Mouse (Mus musculus) embryonic facial prominence, embryonic 14.5 days (tissue): Measurements from ENCODE around the gene Tcf20. TPM values are rescaled to one million over a fixed set of nuclear protein-coding genes. Genes with fewer than 3 reads are reported as not detected.
"Not testable (repeated sequence)": the region's sequence is repeated elsewhere in the genome, so short reads cannot be mapped to it uniquely, and the experiment has no call there.

Experiments used
- ATAC-seq: fragments of 200-750 bp; cut with Nextera tagmentation; 2 replicates; pipeline ENCODE4 v1.8.0; 2017; ENCODE audit warnings: low read depth, moderate number of reproducible peaks, moderate TSS enrichment
- DNase-seq: peaks from one replicate; pipeline ENCODE4 v3.0.0-alpha.2; 2015; ENCODE audit warnings: low spot score
- H3K27ac ChIP-seq: fragments of 300-500 bp; sonication (generic); replicated peaks from 2 replicates; pipeline ENCODE4 v1.5.1; 2014; ENCODE audit warnings: low read depth, mild to moderate bottlenecking, low read length, moderate library complexity
- H3K27me3 ChIP-seq: fragments of 300-500 bp; sonication (generic); replicated peaks from 2 replicates; pipeline ENCODE4 v1.6.1; 2014; ENCODE audit warnings: low read length; ENCODE audit not compliant: control insufficient read depth, insufficient read depth
- H3K36me3 ChIP-seq: fragments of 300-500 bp; sonication (generic); 2 replicates; pipeline ENCODE4 v1.6.1; 2014; ENCODE audit warnings: low read length, mixed read lengths; ENCODE audit not compliant: control insufficient read depth, insufficient read depth
- H3K4me1 ChIP-seq: fragments of 300-500 bp; sonication (generic); 2 replicates; pipeline ENCODE4 v1.6.1; 2014; ENCODE audit warnings: antibody characterized with exemption, low read length; ENCODE audit not compliant: control insufficient read depth, insufficient read depth
- H3K4me2 ChIP-seq: fragments of 300-500 bp; sonication (generic); 2 replicates; pipeline ENCODE4 v1.6.1; 2014; ENCODE audit warnings: low read depth, mild to moderate bottlenecking, low read length, moderate library complexity, mixed read lengths
- H3K4me3 ChIP-seq: fragments of 300-500 bp; sonication (generic); 2 replicates; pipeline ENCODE4 v1.5.1; 2014; ENCODE audit warnings: low read depth, mild to moderate bottlenecking, low read length
- H3K9ac ChIP-seq: fragments of 300-500 bp; sonication (generic); 2 replicates; pipeline ENCODE4 v1.6.1; 2014; ENCODE audit warnings: low read depth, mild to moderate bottlenecking, low read length, moderate library complexity, mixed read lengths
- H3K9me3 ChIP-seq: fragments of 300-500 bp; sonication (generic); 2 replicates; pipeline ENCODE4 v1.6.1; 2016; ENCODE audit warnings: low read length; ENCODE audit not compliant: control insufficient read depth
- WGBS: fragments of 180-500 bp; shearing (Covaris S2); extraction: QIAGEN DNeasy Blood & Tissue Kit; methylation state at CpG from one replicate; pipeline ENCODE4 v1.1.7; 2014; 5-methylcytosine and 5-hydroxymethylcytosine counted together
- polyA plus RNA-seq: library from polyadenylated mRNA; unstranded; fragments of >200 nt; fragmentation: Nextera tagmentation; extraction: Ambion mirVana; gene quantifications from 2 replicates; pipeline ENCODE4 v1.2.1, GENCODE M21; 2014

Tcf20 gene
- polyA plus RNA-seq, 1 experiment from 2014 or later = 11.3 TPM

DNA sequence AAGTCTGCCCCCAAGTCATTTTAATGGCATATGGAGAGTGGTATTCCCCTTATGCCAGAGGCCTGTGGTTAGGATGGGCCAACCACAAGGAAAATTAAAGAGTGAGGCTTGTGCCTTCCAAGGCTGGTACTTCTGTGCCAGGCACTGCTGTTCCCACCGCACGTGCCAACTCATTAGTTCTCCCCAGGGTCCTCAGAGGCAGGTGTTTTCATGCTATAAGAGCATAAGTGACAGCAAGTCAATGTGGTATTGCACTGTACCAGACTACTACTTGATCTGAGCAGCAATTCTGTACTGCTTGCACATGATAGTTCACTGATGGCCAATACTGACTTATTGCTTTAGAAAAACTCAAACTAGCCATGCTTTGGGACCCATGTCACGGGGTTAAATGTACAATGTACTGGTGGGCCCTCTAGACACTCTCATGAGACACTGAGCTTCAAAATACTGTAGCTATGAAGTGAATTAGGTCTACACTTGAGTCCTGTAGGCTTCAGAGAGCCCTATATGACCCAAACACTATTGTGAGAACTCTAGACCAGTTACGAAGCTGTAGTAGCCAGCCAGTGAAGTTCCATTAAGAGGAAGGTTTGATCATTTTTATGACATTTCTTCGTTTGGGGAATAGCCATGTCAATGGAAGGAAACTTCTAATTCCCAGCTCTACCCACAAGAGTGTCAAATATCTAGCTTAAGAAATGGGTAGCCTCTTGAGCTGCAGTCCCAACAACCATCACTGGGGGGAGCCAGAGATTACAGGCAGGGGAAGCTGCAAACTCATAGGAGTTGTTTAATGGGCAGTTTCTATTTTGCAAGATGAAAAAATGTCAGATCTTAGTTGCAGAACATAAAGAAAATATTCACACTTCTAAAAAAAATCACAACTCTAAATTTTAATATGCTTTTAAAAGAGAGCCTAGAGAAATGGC is 182.7 kb downstream of the Tcf20 start:
- H3K4me2 ChIP-seq = no peak overlapping the region
- H3K9ac ChIP-seq = no peak overlapping the region
- peaks cover 3% of the 10 kb centered on the region; the same call in 1 of the 2 replicates for H3K36me3 ChIP-seq
- H3K27ac ChIP-seq = no peak overlapping the region
- DNase-seq (peak; percentile 54), ATAC-seq (no peak)
- no peak overlapping the region for H3K4me3 ChIP-seq
- no peaks in the 10 kb centered on the region for H3K4me1 ChIP-seq
- H3K9me3 ChIP-seq = no peaks in the 10 kb centered on the region
- WGBS = 66% methylated on average over 5 of the region's 5 CpGs
- no peaks in the 10 kb centered on the region for H3K27me3 ChIP-seq

DNA sequence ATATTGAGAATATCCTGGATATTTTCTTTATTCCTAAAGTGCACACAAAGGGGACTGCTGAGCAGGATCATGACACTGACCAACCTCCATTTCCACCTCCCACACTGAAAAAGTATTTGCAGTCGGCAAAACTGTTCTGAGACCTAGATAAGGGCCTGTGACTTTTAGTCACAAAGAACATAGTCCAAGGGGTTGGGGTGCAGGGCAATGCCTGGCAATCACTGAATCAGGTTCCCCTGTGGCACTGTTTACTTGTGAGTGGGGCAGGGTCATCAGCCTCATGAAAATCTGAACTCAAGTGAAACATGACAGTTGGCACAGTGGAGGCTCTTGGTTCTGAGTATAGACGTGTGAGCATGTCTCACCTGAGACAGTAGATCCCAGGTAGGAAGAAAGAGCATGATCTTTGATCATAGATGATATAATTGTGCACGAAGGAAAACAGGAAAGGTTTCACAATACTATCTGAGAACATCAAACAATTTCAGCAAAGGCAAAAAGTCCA is 191.7 kb downstream of the Tcf20 start:
- Histone ChIP-seq H3K9me3 (no peaks in the 10 kb centered on the region), H3K4me2 (no peak overlapping the region), H3K9ac (no peak overlapping the region), H3K4me3 (no peak overlapping the region), H3K27ac (no peak overlapping the region), H3K27me3 (no peaks in the 10 kb centered on the region), H3K36me3 (no peaks in the 10 kb centered on the region), H3K4me1 (no peaks in the 10 kb centered on the region)
- no peak for DNase-seq
- 69% methylated on average over 3 of the region's 3 CpGs for WGBS
- no peak for ATAC-seq

DNA sequence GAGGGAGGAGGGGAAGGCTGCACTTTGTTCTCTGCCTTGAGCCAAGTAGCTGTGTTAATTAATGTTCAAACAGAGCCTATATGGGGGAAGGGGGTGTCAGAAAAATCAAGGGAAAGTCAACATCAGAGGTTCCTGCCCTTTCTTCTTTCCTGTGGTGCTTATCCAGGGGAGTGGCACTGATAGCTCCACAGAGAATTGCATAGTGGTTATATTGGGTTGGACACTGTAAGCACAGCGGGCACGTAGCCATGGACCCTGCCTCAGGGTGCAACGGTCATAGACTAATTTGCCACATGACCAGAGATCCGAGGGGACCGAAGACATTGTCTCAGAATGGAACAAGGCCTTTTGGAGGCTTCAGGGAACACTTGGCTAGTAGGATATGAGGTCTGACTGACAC is 193.4 kb downstream of the Tcf20 start, which contains the start of gene Cyp2d26:
Cyp2d26 (minus strand) TSS at position 18 of the 400 bp plus-strand sequence.
- Histone ChIP-seq H3K27me3 (no peaks in the 10 kb centered on the region), H3K4me1 (no peaks in the 10 kb centered on the region), H3K9me3 (no peaks in the 10 kb centered on the region), H3K36me3 (no peaks in the 10 kb centered on the region), H3K27ac (no peak within 1 kb of the TSS), H3K9ac (no peak within 1 kb of the TSS), H3K4me3 (no peak within 1 kb of the TSS), H3K4me2 (no peak within 1 kb of the TSS)
- WGBS = 88% methylated on average over 5 of the region's 5 CpGs
- DNase-seq = no peak
- ATAC-seq = no peak

DNA sequence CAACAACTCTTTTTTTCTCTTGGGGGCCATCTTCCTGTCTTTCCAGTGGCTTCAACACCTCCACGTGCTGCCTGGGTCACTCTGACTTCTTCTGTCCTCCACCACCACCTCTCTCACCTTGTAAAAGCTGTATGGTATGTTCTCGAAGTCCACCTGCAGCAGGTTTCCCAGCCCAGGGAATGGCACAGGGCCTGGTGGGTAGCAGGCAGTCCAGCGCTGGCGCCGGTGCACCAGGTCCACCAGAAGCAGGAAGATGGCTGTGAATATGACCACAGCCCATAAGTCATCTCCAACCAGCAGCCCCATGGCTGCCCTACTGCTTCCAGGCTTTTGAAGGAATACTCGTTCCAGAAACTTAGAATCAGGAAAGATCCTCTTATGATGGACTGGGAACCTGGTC is 193.8 kb downstream of the Tcf20 start:
- Histone ChIP-seq H3K27me3 (no peaks in the 10 kb centered on the region), H3K9ac (no peak overlapping the region), H3K4me1 (no peaks in the 10 kb centered on the region), H3K4me3 (no peak overlapping the region), H3K4me2 (no peak overlapping the region), H3K27ac (no peak overlapping the region), H3K9me3 (no peaks in the 10 kb centered on the region), H3K36me3 (no peaks in the 10 kb centered on the region)
- ATAC-seq (no peak), DNase-seq (no peak)
- 86% methylated on average over 6 of the region's 6 CpGs for WGBS

DNA sequence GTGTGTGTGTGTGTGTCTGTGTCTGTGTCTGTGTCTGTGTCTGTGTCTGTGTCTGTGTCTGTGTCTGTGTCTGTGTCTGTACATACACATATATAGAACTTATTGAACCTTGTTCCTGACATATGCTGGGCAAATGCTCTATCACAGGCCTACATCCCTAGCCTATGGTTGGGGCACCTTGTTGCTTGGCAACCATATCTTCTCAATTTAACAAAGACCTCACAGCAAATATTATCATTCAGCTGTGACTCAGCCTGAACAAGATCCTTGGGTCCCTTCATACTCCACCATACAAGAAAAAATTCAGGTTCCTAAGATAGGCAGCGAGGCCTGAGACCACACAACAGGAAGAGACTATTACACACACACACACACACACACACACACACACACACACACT is 194.2 kb downstream of the Tcf20 start:
- WGBS = 87% methylated on average over 1 of the region's 1 CpGs
- H3K9ac ChIP-seq = no peak overlapping the region
- H3K36me3 ChIP-seq = no peaks in the 10 kb centered on the region
- DNase-seq = no peak
- no peak overlapping the region for H3K4me2 ChIP-seq
- ATAC-seq = no peak
- no peaks in the 10 kb centered on the region for H3K4me1 ChIP-seq
- no peak overlapping the region for H3K4me3 ChIP-seq
- no peaks in the 10 kb centered on the region for H3K9me3 ChIP-seq
- H3K27me3 ChIP-seq = no peaks in the 10 kb centered on the region
- H3K27ac ChIP-seq = no peak overlapping the region

DNA sequence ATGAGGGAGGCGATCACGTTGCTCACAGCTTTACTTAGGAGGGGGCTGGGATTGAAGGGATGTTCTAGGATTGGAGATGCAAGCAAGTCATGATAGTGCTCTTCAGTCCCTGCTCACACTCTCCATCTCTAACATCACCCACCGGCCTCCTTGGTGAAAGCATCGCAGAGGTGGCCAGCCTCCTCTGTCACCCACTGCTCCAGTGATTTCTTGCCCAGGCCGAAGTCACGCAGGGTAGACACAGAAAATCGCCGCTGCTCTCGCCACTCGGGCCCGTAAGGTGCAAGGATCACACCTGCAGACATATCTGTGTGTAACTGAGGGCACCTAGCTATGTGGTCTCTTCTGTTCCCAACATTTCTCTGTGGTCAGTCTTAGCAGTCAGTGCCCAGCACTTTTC is 195.1 kb downstream of the Tcf20 start:
- Histone ChIP-seq H3K4me1 (no peaks in the 10 kb centered on the region), H3K4me3 (no peak overlapping the region), H3K4me2 (no peak overlapping the region), H3K9ac (no peak overlapping the region), H3K9me3 (no peaks in the 10 kb centered on the region), H3K27ac (no peak overlapping the region), H3K27me3 (no peaks in the 10 kb centered on the region), H3K36me3 (no peaks in the 10 kb centered on the region)
- ATAC-seq (no peak), DNase-seq (no peak)
- WGBS = 91% methylated on average over 11 of the region's 11 CpGs

DNA sequence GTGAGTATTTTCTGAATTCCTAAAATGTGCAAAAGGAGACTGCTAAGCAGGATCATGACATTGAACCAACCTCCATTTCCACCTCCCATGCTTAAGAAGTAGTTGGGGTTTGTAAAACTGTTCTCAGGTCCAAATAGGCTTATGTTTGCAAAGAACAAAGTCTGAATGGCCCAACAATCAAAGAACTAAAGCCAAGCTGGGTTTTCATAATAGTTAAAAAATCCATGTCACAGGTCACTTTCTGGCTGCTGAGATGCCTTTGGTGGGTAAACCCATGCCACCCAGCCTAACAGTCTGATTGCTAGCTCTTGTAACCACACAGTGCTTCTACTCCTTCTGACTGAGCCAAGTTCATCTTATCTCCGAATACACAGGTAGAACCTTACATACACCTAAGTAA is 203.1 kb downstream of the Tcf20 start:
- ATAC-seq = no peak
- H3K4me3 ChIP-seq = no peak overlapping the region
- H3K4me1 ChIP-seq = no peaks in the 10 kb centered on the region
- no peaks in the 10 kb centered on the region for H3K9me3 ChIP-seq
- H3K9ac ChIP-seq = no peak overlapping the region
- DNase-seq = no peak
- H3K36me3 ChIP-seq = no peaks in the 10 kb centered on the region
- no peaks in the 10 kb centered on the region for H3K27me3 ChIP-seq
- H3K27ac ChIP-seq = no peak overlapping the region
- 88% methylated on average over 1 of the region's 1 CpGs for WGBS
- H3K4me2 ChIP-seq = no peak overlapping the region

DNA sequence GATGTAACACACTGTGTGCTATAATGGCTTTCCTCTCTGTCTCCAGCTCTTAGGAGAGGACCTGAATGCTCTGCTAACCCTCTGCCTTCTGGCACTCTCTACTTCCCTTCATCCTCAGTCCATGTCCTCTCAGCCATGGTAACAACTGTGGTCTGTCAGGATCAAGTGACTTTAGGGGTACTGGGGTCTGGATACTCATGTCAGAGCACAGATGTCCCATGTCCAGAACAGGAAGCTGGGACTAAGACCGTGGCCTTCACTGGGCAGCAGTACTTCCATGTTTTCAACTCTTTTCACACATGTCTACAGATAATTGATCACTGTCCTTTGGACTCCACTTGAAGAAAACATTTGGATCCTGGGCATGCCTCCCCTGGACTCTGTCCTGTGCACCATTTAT is 203.9 kb downstream of the Tcf20 start:
- Histone ChIP-seq H3K9me3 (no peaks in the 10 kb centered on the region), H3K4me2 (no peak overlapping the region), H3K27ac (no peak overlapping the region), H3K4me1 (no peaks in the 10 kb centered on the region), H3K9ac (no peak overlapping the region), H3K4me3 (no peak overlapping the region), H3K27me3 (no peaks in the 10 kb centered on the region), H3K36me3 (no peaks in the 10 kb centered on the region)
- ATAC-seq (no peak), DNase-seq (no peak)
- WGBS = 78% methylated on average over 1 of the region's 1 CpGs

DNA sequence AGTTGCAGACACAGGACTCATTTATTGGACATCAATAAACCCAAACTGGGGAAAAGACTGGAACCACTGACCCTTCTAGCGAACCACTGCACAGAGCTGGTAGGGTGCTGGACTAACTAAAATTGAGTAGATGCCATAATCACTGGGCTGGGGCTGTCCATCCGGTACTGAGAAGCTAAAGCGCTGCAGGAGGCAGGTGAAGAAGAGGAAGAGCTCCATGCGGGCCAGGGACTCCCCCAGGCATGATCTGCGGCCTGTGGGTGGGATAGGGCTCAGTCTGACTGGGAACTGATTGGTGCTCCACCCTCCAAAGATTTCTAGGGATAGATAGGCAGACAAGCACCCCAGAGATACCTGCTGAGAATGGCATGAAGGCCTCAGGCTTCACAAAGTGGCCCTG is 209.8 kb downstream of the Tcf20 start:
- H3K36me3 ChIP-seq, H3K4me1 ChIP-seq, H3K27me3 ChIP-seq, H3K9ac ChIP-seq, H3K9me3 ChIP-seq, H3K4me3 ChIP-seq, H3K4me2 ChIP-seq, H3K27ac ChIP-seq, DNase-seq, ATAC-seq: not testable (repeated sequence)
- WGBS = 82% methylated on average over 5 of the region's 5 CpGs
